Mouse (Mus musculus): ENCODE results near the gene Dis3l.

GRCm38 (mm10) chr9:64341671-64342070 is 583 bp upstream of the Dis3l start:
- TF ChIP-seq CTCF (IDR thresholded peaks at IDR 0.05; ENCODE audit: control insufficient read depth, insufficient read depth, low read length) (no peak), POLR2A (IDR thresholded peaks at IDR 0.05; ENCODE audit: borderline replicate concordance, control insufficient read depth, low read depth, low read length) (no peak)

All from bone marrow, adult 2 months (tissue).